Mouse (Mus musculus): ENCODE results near the gene Synj2. TPM values are rescaled to one million over a fixed set of nuclear protein-coding genes. Genes with fewer than 3 reads are reported as not detected.

Gene Synj2
- polyA plus RNA-seq, 1 experiment from 2014 or later = 1.5 TPM

DNA sequence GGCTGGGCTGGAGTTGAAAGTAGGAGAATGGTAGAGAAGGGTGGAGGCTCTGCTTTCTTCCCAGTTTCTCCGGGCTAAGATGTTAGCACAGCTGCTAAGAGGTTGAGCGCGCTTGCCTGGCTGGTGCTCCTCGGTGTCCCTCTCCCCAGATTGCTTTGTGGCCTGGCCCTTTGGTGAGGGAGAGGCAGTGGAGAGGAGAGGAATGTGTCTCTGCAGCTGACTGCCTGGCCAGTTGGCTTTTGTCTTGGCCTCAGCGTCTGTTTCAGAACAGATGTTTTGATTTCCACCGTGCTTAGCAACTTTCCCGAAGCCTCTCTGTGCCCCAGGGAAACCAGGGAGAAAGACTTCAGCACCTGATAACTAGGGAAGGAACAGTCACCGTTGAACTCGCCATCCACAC lies 18.7 kb downstream of the Synj2 start:
- no peak overlapping the region for H3K4me3 ChIP-seq (ENCODE audit: low read depth, low read length)
- H3K9me3 ChIP-seq (replicated peaks; ENCODE audit: control insufficient read depth, low read length, poor library complexity, severe bottlenecking) = no peaks in the 10 kb centered on the region
- 65% methylated on average over 9 of the region's 9 CpGs for WGBS
- H3K4me2 ChIP-seq (ENCODE audit: low read length) = no peak overlapping the region
- no peaks in the 10 kb centered on the region for H3K4me1 ChIP-seq (ENCODE audit: control insufficient read depth, insufficient read depth, low read length)
- H3K36me3 ChIP-seq (ENCODE audit: control insufficient read depth, insufficient read depth, low read length) = no peaks in the 10 kb centered on the region
- no peak for ATAC-seq
- no peaks in the 10 kb centered on the region for H3K27me3 ChIP-seq (ENCODE audit: control insufficient read depth, insufficient read depth, low read depth, low read length)
- H3K9ac ChIP-seq (ENCODE audit: low read depth, low read length) = no peak overlapping the region
- H3K27ac ChIP-seq (ENCODE audit: low read length) = no peak overlapping the region

DNA sequence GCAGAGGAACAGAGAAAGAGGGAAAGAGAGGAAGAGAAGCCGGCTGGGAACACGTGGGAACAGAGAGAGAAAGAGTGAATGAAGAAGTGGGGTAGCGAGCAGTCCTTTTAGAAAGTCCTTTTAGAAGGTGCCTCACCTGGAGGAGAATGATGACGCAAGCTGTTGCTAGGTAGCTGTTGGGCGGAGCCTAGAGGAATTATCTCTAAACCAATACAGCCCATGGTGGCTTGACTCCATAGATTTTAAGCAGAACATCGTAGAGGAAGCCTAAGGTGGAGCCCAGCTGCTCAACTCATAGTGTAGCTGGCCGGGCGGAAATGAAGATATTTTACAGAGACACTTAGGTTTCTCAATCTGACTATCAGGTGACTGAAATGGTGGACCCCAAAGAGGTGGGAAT lies 22.7 kb downstream of the Synj2 start:
- 96% methylated on average over 8 of the region's 8 CpGs for WGBS
- Histone ChIP-seq H3K9me3 (replicated peaks; ENCODE audit: control insufficient read depth, low read length, poor library complexity, severe bottlenecking) (no peaks in the 10 kb centered on the region), H3K9ac (ENCODE audit: low read depth, low read length) (no peak overlapping the region), H3K4me3 (ENCODE audit: low read depth, low read length) (no peak overlapping the region), H3K27me3 (ENCODE audit: control insufficient read depth, insufficient read depth, low read depth, low read length) (no peaks in the 10 kb centered on the region), H3K4me1 (ENCODE audit: control insufficient read depth, insufficient read depth, low read length) (no peaks in the 10 kb centered on the region), H3K27ac (ENCODE audit: low read length) (no peak overlapping the region), H3K36me3 (ENCODE audit: control insufficient read depth, insufficient read depth, low read length) (no peaks in the 10 kb centered on the region), H3K4me2 (ENCODE audit: low read length) (no peak overlapping the region)
- ATAC-seq = no peak

DNA sequence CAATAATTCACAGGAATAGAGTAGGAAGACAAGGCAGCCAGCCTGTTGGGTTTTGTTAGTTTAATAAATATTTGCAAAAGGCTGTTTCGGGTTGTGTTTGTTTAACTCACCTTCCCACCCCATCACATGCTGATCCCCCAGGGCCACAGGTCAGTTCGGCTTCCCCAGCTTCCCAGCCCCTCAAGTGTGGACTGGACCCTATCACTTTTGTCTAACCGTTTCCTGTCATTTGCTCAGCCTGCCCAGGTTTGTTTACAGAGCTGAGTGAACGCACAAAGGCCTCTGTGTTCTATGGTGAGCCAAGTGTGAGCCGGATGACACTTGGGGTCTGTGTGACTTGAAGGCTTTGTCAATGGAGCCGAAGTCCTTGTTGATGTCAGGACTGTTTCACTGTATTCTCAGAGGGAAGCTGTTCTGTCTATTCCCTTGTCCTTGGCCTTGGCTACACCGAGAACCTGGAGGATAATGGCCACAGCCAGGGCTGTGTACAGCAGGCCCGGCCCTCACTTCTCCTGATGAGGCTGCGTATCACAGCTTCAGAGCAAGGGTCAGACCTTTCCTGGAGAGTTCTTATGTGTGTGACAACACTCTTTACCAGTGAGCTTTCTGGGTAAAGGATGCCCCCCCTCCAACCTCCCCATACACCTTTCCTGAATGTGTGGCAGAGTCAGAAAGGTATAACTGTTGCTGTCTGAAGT lies 24.2 kb downstream of the Synj2 start:
- no peak overlapping the region for H3K27ac ChIP-seq (ENCODE audit: low read length)
- no peak for ATAC-seq

DNA sequence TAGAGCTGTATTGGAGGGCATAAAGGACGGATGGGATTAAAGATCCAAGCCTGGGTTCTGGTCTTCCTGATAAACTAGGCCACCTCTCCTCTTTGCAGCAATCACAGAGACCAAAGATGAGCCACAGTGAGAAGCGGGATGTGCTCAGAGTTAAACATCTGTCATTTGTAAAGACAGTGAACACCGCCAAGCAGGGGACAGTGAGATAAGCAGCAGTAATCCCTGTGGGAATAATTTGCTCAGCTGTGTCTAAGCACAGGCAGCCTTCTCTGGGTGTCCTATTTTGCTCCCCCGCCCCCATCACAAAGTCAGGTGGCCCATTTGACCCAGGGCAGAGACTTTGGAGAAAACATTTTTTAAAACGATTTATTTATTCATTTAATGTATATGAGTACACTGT lies 25.6 kb downstream of the Synj2 start:
- no peak overlapping the region for H3K4me2 ChIP-seq (ENCODE audit: low read length)
- H3K9ac ChIP-seq (ENCODE audit: low read depth, low read length) = no peak overlapping the region
- no peaks in the 10 kb centered on the region for H3K36me3 ChIP-seq (ENCODE audit: control insufficient read depth, insufficient read depth, low read length)
- H3K27me3 ChIP-seq (ENCODE audit: control insufficient read depth, insufficient read depth, low read depth, low read length) = no peaks in the 10 kb centered on the region
- H3K4me1 ChIP-seq (ENCODE audit: control insufficient read depth, insufficient read depth, low read length) = no peaks in the 10 kb centered on the region
- H3K27ac ChIP-seq (ENCODE audit: low read length) = no peak overlapping the region
- no peak overlapping the region for H3K4me3 ChIP-seq (ENCODE audit: low read depth, low read length)
- WGBS = 73% methylated on average over 5 of the region's 5 CpGs
- H3K9me3 ChIP-seq (replicated peaks; ENCODE audit: control insufficient read depth, low read length, poor library complexity, severe bottlenecking) = no peaks in the 10 kb centered on the region
- ATAC-seq = no peak

More for the DNA sequence above, 24.2 kb downstream of the Synj2 start:
- H3K9me3 ChIP-seq (replicated peaks; ENCODE audit: control insufficient read depth, low read length, poor library complexity, severe bottlenecking) = no peaks in the 10 kb centered on the region
- H3K4me3 ChIP-seq (ENCODE audit: low read depth, low read length) = no peak overlapping the region
- H3K4me2 ChIP-seq (ENCODE audit: low read length) = no peak overlapping the region
- no peaks in the 10 kb centered on the region for H3K4me1 ChIP-seq (ENCODE audit: control insufficient read depth, insufficient read depth, low read length)
- H3K9ac ChIP-seq (ENCODE audit: low read depth, low read length) = no peak overlapping the region
- H3K36me3 ChIP-seq (ENCODE audit: control insufficient read depth, insufficient read depth, low read length) = no peaks in the 10 kb centered on the region
- H3K27me3 ChIP-seq (ENCODE audit: control insufficient read depth, insufficient read depth, low read depth, low read length) = no peaks in the 10 kb centered on the region
- WGBS = 71% methylated on average over 9 of the region's 9 CpGs

DNA sequence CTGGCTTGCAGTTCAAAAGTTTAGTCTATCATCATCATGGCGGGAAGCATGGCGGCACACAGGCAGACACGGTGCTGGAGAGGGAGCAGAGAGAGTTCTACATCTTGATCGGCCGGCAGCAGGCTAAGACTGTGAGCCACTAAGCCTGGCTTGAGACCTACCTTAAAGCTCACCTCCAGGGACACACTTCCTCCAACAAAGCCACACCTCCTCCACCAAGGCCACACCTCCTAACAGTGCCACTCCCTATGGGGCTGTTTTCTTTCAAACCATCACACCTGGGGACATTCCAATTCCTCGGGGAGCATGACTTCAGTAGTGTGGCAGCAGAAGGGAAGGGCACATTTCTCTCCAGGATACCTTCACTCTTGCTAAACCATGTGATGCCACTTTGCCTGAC lies 27.5 kb downstream of the Synj2 start:
- Histone ChIP-seq H3K4me2 (ENCODE audit: low read length) (no peak overlapping the region), H3K9ac (ENCODE audit: low read depth, low read length) (no peak overlapping the region), H3K36me3 (ENCODE audit: control insufficient read depth, insufficient read depth, low read length) (no peaks in the 10 kb centered on the region), H3K4me3 (ENCODE audit: low read depth, low read length) (no peak overlapping the region), H3K27ac (ENCODE audit: low read length) (no peak overlapping the region), H3K27me3 (ENCODE audit: control insufficient read depth, insufficient read depth, low read depth, low read length) (no peaks in the 10 kb centered on the region), H3K9me3 (replicated peaks; ENCODE audit: control insufficient read depth, low read length, poor library complexity, severe bottlenecking) (no peaks in the 10 kb centered on the region), H3K4me1 (ENCODE audit: control insufficient read depth, insufficient read depth, low read length) (no peaks in the 10 kb centered on the region)
- WGBS = 74% methylated on average over 6 of the region's 6 CpGs
- ATAC-seq = no peak

DNA sequence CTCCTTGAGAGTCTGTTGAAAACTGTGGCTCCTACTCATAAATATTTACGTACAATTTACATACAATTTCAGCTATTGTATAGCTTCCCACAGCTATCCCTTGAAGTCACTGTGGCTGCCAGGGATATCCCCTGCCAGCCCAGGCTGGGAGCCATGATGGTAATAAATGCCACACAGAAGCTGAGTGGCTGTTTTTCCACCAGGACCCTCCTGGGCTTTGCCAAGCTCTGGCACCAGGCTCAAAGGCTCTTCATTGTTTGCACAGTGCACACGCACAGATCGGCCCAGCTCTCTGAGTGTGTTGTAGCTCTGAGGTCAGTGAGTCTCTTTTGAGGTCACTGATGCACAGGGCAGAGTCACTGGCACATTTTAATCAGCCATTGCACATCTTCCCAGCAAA lies 28.2 kb downstream of the Synj2 start:
- Histone ChIP-seq H3K27ac (ENCODE audit: low read length) (no peak overlapping the region), H3K9me3 (replicated peaks; ENCODE audit: control insufficient read depth, low read length, poor library complexity, severe bottlenecking) (no peaks in the 10 kb centered on the region), H3K36me3 (ENCODE audit: control insufficient read depth, insufficient read depth, low read length) (no peaks in the 10 kb centered on the region), H3K4me3 (ENCODE audit: low read depth, low read length) (no peak overlapping the region), H3K4me1 (ENCODE audit: control insufficient read depth, insufficient read depth, low read length) (no peaks in the 10 kb centered on the region), H3K4me2 (ENCODE audit: low read length) (no peak overlapping the region), H3K27me3 (ENCODE audit: control insufficient read depth, insufficient read depth, low read depth, low read length) (no peaks in the 10 kb centered on the region), H3K9ac (ENCODE audit: low read depth, low read length) (no peak overlapping the region)
- ATAC-seq = 0 out of 2 replicates have a peak, but pooled peaks have one; percentile 42
- 40% methylated on average over 3 of the region's 3 CpGs for WGBS

DNA sequence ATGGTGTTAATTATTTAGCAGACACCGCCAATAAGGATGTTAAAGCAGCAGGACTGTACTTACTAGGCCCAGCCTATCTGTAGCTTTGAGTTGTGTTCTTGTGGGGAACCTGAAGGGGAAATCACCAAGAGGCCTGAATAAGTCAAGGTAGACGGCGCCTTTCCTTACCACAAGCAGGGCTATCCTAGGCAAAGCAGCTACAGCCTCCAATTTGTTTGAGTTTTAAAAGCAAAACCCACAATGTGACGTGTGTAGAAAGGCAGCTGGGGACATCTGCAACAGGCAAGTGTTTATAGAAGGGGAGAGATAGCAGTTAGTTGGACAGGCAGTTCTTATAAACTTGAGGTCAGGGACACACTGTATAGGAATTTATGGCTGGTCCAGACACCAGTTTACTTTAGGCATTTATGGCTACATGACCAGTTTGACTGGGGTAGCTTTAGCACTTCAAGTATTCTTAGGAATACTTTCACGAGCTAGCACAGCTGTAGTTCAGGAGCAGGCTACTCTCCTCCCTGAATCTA lies 29.3 kb downstream of the Synj2 start:
- H3K9ac ChIP-seq (ENCODE audit: low read depth, low read length) = no peak overlapping the region
- H3K4me3 ChIP-seq (ENCODE audit: low read depth, low read length) = no peak overlapping the region
- ATAC-seq = no peak
- 87% methylated on average over 5 of the region's 5 CpGs for WGBS
- H3K36me3 ChIP-seq (ENCODE audit: control insufficient read depth, insufficient read depth, low read length) = no peaks in the 10 kb centered on the region
- no peak overlapping the region for H3K4me2 ChIP-seq (ENCODE audit: low read length)
- H3K9me3 ChIP-seq (replicated peaks; ENCODE audit: control insufficient read depth, low read length, poor library complexity, severe bottlenecking) = no peaks in the 10 kb centered on the region
- H3K4me1 ChIP-seq (ENCODE audit: control insufficient read depth, insufficient read depth, low read length) = no peaks in the 10 kb centered on the region
- no peak overlapping the region for H3K27ac ChIP-seq (ENCODE audit: low read length)
- no peaks in the 10 kb centered on the region for H3K27me3 ChIP-seq (ENCODE audit: control insufficient read depth, insufficient read depth, low read depth, low read length)

DNA sequence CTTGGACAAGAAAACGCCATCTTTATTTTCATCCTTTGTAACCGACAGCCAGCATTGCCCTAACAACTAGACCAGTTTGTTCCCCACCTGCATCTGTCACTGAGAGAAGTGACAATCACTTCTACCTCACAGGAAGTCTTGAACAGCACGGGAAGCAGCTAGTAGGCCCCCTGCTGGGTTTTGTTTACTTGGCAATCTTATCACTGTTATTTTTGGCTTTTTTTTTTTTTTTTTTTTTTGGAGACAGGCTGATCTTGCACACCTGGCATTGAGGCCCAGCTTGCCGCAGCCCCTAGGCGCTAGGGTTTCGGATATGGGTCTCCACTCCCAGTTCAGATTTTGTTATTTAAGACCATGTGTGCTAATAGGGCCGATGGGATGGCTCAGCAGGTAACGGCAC lies 32.5 kb downstream of the Synj2 start:
- Histone ChIP-seq H3K4me3 (ENCODE audit: low read depth, low read length) (no peak overlapping the region), H3K9ac (ENCODE audit: low read depth, low read length) (no peak overlapping the region), H3K9me3 (replicated peaks; ENCODE audit: control insufficient read depth, low read length, poor library complexity, severe bottlenecking) (no peaks in the 10 kb centered on the region), H3K4me2 (ENCODE audit: low read length) (no peak overlapping the region), H3K36me3 (ENCODE audit: control insufficient read depth, insufficient read depth, low read length) (no peaks in the 10 kb centered on the region), H3K27ac (ENCODE audit: low read length) (no peak overlapping the region), H3K27me3 (ENCODE audit: control insufficient read depth, insufficient read depth, low read depth, low read length) (no peaks in the 10 kb centered on the region), H3K4me1 (ENCODE audit: control insufficient read depth, insufficient read depth, low read length) (peaks cover 2% of the 10 kb centered on the region; the same call in 1 of the 2 replicates)
- no peak for ATAC-seq
- 81% methylated on average over 8 of the region's 8 CpGs for WGBS

DNA sequence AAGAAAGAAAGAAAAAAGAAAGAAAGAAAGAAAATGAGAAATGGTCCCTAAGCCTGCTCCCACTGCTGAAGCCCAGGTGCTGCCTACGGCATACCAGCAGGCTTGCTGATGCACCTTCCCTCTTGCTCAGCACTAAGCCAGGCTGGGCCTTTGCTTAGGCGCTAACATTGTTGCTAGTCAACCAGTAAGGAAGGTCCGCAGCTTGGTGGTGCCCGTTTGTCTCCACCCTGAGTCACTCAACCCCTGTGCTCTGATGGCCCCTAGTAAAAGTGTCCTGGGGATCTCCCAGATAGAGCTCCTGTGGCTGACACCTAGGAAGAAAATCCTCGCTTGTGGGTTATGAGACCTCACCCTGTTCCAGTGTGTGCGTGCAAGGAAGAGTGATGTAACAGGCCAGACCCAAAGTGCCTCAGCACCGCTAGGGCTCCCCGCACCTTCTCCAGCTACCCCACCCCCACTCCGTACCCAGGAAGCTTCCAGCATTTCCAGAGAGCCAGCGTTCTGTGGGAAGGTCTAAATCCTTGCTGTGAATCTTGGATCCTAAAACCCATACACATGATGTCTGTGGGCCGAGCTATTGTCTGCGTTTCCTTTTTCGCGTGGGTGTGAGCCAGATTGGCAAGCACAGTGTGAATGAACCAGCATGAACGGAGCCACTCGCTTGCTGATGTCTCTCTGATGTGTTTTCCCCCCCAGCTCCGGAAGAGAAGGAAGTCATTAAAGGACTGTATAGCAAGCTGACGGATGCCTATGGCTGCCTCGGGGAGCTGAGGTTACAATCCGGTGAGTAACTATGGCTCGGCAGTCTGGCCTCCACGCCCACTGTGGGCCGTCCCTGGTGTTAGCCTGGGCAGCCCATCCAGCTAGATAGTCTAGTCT lies 34.3 kb downstream of the Synj2 start:
- Histone ChIP-seq H3K4me2 (ENCODE audit: low read length) (peak overlapping the region; percentile 10; the same call in 1 of the 2 replicates), H3K9me3 (replicated peaks; ENCODE audit: control insufficient read depth, low read length, poor library complexity, severe bottlenecking) (no peaks in the 10 kb centered on the region), H3K27me3 (ENCODE audit: control insufficient read depth, insufficient read depth, low read depth, low read length) (no peaks in the 10 kb centered on the region), H3K27ac (ENCODE audit: low read length) (no peak overlapping the region), H3K36me3 (ENCODE audit: control insufficient read depth, insufficient read depth, low read length) (no peaks in the 10 kb centered on the region), H3K9ac (ENCODE audit: low read depth, low read length) (no peak overlapping the region), H3K4me3 (ENCODE audit: low read depth, low read length) (no peak overlapping the region), H3K4me1 (ENCODE audit: control insufficient read depth, insufficient read depth, low read length) (peaks cover 2% of the 10 kb centered on the region; the same call in 1 of the 2 replicates)
- ATAC-seq = no peak
- 53% methylated on average over 23 of the region's 23 CpGs for WGBS

Data from midbrain, embryonic 16.5 days (tissue).